Mouse (Mus musculus) layer of hippocampus, adult 2 months (tissue): ENCODE results near the gene Ptprm. TPM values are rescaled to one million over a fixed set of nuclear protein-coding genes. Genes with fewer than 3 reads are reported as not detected.

Experiments used
- DNase-seq, 2 experiments: peaks; one replicate each; pipeline ENCODE4 v3.0.0; 2022; ENCODE audit warnings: low spot score in 2 of 2
- H3K27ac ChIP-seq: fragments of 200-600 bp; 2 replicates; pipeline ENCODE4 v1.8.1; 2022
- H3K4me3 ChIP-seq: fragments of 200-600 bp; 2 replicates; pipeline ENCODE4 v1.8.1; 2022; ENCODE audit warnings: mild to moderate bottlenecking
- CTCF ChIP-seq: fragments of 200-600 bp; conservative IDR thresholded peaks from 2 replicates; pipeline ENCODE4 v1.8.1; 2022; ENCODE audit warnings: antibody characterized with exemption, mild to moderate bottlenecking, moderate library complexity
- total RNA-seq, 2 experiments: library from RNA; stranded (reverse); gene quantifications; 2 replicates each; pipeline ENCODE4 v1.2.3; 2021

The Ptprm gene
- total RNA-seq, 2 experiments from 2014 or later, result 21.1 to 26.4 TPM

DNA sequence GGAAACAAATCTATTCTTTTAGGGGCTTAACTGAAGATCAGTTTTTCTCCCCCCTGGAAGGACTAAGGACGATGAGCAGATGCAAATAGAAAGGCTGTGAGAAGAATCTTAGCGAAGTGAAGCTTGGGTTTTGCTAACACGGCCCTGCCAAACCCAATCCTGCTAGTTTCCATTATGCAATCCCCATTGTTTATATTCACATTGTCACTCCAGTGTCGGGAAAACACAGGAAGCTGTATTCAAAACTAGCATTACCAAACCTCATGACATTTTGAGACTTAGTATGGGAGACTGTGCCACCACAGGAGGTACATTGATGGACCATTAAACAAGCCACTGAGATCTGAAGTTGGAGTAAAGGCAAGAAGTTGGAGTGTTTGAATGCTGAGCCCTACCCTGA is 322.9 kb downstream of the Ptprm start:
- no peak for TF ChIP-seq CTCF
- no peak overlapping the region for H3K27ac ChIP-seq
- H3K4me3 ChIP-seq, result no peak overlapping the region
- DNase-seq, result no peak

DNA sequence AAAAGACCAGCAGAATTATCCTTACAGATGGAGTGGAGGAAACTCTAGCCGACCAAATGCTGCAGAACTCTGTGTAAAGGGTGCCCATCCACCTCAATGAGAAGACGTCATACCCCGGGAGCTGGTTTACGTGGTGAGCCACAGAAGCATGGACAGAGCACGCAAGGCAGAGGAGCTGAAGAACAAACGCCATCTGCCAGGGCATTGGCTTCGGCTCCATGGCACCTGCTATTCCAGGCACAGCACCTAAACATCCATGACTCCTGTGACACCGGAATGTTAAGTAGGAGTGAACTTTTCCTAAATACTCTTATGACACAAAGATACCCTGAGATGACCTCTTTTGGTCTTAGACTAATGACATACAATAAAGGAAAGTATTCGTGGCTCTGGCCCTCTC is 327.0 kb downstream of the Ptprm start:
- Histone ChIP-seq H3K4me3 (no peak overlapping the region), H3K27ac (no peak overlapping the region)
- TF ChIP-seq CTCF, result no peak
- DNase-seq, result no peak

DNA sequence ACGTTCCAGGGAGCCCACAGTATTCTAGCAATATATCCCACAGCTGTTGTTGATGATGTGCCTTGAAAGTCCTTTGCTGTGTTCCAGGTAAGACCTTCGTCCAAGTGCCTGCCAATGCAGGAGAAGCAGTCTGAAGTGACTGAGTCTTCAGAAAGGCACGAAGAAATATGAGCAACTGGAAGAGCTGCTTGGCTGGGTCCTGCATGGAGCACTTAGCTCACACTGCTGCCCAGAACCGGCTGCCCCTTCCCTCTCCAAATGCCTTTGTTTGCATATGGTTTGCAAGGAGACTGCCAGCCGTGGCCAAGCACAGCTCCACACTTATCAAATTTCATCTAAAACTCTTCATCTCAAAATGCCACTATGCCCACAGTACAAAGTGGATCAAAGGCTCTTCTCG is 337.8 kb downstream of the Ptprm start:
- TF ChIP-seq CTCF, result no peak
- no peak for DNase-seq
- Histone ChIP-seq H3K4me3 (no peak overlapping the region), H3K27ac (no peak overlapping the region)

DNA sequence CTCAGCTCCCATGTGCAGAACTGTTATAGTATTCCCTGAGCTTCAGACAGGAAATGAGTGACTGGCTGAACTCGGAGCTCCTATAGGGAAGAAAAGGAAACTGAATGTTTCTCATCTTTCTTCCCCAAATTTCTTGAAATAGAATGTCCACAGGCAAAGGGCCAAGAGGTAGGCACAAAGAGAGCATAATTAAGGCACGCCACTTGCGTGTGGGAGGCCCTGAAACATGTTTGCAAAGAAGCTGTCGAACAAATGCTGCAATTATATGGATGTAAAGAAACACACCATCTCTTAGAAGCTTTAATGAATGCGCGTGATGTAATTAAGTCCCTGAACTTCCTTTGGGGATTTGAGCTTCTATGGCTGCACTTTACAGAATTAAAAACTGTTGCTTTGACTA is 341.0 kb downstream of the Ptprm start:
- no peak for TF ChIP-seq CTCF
- DNase-seq, result peak in 1 of 2 experiments; percentile 15
- H3K4me3 ChIP-seq, result no peak overlapping the region
- no peak overlapping the region for H3K27ac ChIP-seq

DNA sequence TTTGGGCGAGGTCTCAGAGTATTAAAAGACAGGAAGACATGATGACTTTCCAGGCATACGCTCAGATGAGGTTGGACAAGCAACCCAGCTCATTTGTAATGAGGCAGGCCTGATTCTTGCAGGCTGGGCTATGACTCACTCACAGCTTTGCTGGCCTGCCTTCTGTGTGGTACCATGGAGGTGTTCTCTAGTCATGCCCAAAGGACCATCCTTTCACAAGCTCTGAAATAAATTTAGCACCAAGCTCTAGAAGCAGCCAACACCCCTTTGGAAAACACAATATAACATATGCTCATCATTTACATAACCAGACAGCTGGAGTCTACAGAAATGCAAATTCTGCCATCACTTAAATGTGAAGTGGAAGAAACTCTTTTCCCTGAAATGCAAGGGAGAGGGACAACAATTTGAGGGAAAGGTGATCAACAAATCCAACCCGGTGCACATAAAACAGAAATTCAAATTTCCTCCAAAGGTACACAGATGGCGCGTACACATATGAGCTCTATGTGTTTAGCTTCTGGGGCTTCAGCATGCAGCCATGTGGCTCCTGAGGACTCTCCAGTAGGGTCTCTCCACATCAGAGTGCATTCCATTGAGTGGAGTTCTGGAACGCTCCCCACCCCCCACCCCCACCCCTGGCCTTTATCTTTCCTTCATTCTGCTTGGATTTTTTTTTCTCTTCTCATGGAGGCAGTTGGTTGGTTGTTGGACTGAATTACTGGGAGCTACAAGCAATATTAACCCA is 342.2 kb downstream of the Ptprm start:
- DNase-seq, result peak; percentile 29 to 82
- TF ChIP-seq CTCF, result no peak
- no peak overlapping the region for H3K4me3 ChIP-seq
- H3K27ac ChIP-seq, result no peak overlapping the region; the same call in 1 of the 2 replicates

DNA sequence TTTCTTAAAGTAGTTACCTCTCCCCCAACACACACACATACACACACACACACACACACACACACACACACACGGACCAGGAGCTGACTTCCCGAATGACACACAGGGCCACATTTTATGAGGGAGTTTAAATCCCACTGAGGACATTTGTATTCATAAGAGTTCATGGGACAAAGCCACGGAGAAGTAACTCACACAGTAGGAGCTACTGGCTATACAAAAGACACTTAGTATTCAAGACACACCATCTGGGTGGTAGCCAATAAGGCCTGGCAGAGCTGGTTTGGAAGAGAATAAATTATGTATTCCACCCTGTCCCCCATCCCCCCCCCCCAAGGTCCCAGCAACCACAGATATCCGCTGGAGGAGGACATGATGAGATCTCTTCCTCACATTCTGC is 344.1 kb downstream of the Ptprm start:
- no peak overlapping the region for H3K4me3 ChIP-seq
- TF ChIP-seq CTCF, result no peak
- no peak overlapping the region for H3K27ac ChIP-seq
- DNase-seq, result no peak

DNA sequence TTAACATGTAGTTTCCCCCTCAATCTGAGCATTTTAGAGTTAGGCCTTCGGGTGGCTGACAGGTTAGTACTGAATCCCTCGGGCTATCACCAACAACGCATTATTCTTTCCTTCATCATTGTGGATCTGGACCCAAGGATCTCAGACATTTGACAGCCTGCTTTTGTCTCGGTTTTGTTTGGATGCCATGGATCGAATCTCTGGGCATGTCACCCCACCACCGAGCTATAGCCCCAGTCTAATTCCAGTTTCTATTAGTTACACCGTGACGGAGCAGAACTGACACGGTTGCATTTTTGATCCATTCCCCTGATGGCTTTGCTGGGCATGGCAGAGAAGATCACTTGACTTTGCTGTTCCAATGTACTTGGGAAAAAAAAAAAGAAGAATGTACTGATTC is 346.1 kb downstream of the Ptprm start:
- TF ChIP-seq CTCF, result no peak
- Histone ChIP-seq H3K4me3 (no peak overlapping the region), H3K27ac (peak overlapping the region; percentile 81; the same call in 1 of the 2 replicates)
- no peak for DNase-seq

DNA sequence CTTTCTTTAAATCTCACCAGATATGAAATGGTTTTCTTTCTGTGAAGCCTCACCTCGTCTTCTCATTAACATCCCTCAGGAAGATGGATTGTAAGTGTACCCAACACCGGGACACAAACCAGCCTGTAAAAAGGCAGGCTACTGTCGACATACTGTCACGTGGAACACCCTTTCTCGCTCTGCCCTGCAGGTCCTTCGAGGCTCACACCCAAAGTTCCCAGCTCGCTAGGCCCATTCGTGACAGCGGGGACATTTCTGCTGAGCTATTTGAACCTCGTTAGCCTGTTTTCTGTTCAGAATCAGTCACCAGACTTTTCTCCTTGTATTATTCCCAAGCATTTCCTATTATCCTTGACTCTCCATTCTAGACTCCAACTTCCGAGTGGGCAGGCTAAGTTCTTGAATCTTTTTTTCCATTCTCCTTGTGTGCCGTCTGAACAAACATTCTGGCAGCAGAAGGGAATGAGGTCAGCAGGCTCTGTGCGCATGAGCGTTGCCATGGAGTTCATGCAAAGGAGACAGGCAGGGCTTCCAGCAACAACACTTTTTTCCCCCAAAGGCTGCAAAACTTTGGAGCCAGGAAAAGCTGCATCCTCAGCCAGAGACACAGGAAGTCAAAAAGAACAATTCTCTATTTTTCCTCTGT is 347.4 kb downstream of the Ptprm start:
- no peak for TF ChIP-seq CTCF
- H3K4me3 ChIP-seq, result 0 out of 2 replicates have a peak overlapping the region, but pooled peaks have one; percentile 26
- H3K27ac ChIP-seq, result peak overlapping the region; percentile 81
- DNase-seq, result peak; percentile 80 to 93

DNA sequence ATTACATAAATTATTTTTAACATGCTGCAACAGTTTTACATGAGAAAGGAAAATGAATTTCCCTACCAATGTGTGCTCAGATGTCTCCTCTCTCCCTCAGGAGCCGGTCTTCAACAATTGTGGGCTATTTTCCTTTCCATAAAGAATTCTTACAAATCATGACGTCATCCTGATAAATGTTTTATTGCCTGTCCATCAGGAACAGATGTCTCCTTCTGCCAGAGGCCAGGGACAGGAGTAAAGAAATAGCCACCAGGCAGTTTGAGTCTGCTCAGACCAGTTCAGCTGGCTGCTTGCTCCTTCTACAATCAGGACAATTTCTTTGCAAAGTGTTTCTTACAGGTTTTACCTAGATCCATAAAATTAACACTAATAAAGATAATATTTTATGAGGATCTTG is 357.4 kb downstream of the Ptprm start:
- Histone ChIP-seq H3K4me3 (no peak overlapping the region), H3K27ac (no peak overlapping the region)
- TF ChIP-seq CTCF, result no peak
- no peak for DNase-seq

DNA sequence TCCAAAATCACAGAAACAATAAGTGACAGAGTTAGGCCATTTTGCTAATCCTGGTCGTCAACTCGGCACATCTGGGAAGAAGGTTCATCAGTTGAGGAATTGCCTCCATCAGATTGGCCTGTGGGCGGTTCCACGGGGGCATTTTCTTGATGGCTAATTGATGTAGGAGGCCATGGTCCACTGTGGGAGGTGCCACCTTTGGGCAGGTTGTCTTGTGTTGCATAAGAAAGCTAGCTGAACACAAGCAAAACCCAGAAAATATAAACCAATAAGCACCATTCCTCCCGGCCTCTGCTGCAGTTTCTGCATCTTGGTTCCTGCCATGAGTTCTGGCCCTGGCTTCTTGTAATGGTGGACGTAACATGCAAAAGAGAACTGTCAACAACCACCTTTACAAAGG is 358.2 kb downstream of the Ptprm start:
- DNase-seq, result no peak
- TF ChIP-seq CTCF, result no peak
- no peak overlapping the region for H3K4me3 ChIP-seq

DNA sequence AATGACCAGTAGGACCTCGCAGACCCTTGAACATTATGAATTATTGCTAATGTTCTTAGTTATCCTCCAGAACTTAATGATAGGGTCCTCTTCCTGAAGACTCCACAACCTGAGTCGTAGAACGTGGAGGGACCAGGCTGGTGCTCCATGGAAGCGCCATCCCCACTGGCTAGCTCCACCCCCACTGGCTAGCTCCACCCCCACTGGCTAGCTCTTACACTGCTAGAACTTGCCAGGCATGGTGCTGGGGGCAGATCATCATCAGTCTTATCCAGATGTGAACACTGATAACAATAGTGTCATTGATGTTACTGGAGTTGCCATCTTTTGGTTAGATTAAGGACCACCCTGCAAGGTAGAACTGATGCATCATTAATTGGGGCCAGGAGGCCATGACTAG is 362.4 kb downstream of the Ptprm start:
- no peak for DNase-seq
- TF ChIP-seq CTCF, result no peak

More for the DNA sequence above, 358.2 kb downstream of the Ptprm start:
- no peak overlapping the region for H3K27ac ChIP-seq

DNA sequence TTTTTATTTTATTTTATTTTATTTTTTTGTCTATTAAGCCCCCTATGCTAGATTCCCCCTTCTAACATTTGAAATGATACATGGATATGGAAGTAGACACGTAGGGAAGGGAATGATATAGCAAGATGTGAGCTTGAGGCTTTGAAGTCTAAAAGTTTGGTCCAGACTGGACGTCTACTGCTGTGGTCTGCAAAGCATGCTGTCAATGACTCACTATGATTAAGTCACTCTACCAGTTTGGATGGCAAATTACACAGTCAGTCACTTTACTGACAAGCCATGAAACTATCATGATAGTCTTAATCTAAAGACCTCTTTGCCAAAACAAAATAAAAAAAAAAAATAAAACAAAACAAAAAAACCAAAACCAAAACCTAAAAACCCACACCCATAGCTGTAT is 363.5 kb downstream of the Ptprm start:
- no peak for TF ChIP-seq CTCF
- H3K4me3 ChIP-seq, result no peak overlapping the region
- no peak for DNase-seq
- H3K27ac ChIP-seq, result no peak overlapping the region

More for the DNA sequence above, 362.4 kb downstream of the Ptprm start:
- Histone ChIP-seq H3K4me3 (no peak overlapping the region), H3K27ac (no peak overlapping the region)

DNA sequence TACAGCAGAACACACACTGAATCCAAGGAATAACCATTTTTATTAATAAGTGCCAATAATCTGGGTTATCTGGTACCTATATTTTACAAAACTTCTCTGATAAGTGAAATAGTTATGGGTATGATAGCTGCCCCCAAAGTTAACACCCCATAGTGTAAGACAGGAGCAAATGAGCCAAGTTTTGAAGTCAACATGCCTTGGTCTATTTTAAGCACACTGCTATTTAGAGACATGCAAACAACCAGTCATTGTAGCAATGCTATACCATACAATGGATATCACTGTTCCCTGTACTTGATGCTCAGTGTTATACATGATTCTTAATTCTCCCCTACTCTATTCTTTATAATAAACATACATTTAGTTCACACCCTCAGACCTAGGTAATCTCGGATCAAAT is 366.2 kb downstream of the Ptprm start:
- Histone ChIP-seq H3K4me3 (no peak overlapping the region), H3K27ac (no peak overlapping the region)
- DNase-seq, result no peak
- no peak for TF ChIP-seq CTCF

DNA sequence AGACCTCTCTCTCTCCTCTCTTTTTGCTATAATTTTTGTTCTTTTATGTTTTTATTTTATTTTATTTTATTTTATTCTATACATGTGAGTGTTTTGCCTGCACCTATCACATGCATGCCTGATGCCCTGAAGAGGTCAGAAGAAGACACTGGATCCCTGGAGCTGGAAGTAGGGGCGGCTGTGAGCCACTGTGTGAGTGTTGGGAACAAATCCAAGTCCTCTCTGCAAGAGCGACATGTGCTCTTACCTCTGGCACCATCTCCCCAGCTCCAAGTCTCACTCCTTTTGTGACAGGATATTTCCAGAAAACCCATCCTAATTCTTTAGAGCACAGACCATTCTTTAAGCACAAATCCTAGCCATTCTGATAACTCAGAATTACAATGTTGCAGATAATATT is 372.6 kb downstream of the Ptprm start:
- H3K27ac ChIP-seq, result no peak overlapping the region
- TF ChIP-seq CTCF, result no peak
- H3K4me3 ChIP-seq, result no peak overlapping the region
- DNase-seq, result no peak
